Mouse (Mus musculus) spleen, postnatal 10 days (tissue): ENCODE measurements at regions not wholly inside any gene's neighbourhood (a gene's known extent, or its start where the extent isn't known, plus 50 kb on each side); places are given as distances from the start of the nearest gene placed in this dataset.

ENCODE experiments used
- DNase-seq, 2 experiments: peaks; one replicate each; pipeline ENCODE4 v3.0.0; 2021 to 2022; ENCODE audit warnings: low spot score in 2 of 2

DNA sequence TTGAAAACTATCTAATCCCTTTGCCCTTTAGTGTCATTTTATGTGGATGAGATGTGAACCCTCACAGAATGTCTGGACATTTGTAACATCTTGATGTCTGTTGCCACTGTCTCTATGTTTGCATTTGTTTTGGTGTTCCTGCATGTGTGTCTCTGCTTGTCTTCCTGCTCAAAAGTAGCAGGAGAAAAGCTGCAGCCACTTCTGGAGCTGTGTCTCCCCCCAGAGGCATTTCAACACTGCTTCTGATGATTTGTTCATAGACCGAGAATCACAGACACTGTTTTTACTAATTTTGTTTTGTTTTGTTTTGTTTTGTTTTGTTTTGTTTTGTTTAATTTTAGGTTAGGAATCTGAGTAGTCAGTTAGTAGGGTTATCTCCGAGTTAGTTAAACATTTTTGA lies 883.8 kb downstream of the Gbe1 start:
- DNase-seq = no peak

DNA sequence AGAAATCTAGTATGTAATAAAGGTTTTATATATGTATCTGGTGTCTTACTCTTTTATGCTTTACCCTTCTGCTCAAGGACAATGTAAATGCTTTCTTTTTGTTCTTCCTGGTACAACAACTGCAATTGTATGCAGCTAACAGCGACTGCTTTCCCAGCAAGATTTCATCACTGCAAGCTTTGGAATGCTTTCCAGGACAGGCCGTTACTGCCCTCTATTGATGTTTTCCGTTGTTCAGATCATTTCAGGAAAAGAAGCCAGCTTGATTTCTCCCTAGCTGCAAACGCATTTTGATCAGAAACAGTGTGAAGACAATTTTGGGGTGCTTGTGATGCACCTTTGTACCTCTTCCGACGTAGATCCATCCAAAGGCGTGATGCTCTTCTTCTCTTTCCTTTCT lies 895.1 kb downstream of the Gbe1 start:
- DNase-seq = no peak

DNA sequence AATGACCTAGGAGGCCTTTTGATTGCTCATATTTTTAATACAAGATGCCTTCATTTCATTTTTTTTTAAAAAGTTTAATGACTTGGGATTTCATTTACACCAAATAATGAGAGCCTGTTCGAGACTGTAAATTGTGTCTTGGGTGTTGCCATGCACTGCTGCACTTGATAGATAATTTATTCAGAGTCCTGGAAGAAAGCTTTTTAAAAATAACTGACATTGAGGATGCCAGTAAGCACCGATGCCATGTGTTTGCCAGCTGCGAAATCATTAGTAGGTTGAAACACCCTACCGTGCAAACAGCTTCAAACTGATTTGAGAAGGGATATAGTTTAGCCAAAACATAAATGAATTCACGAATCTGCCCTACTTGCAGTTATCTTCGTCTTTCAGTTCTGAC lies 910.7 kb downstream of the Gbe1 start:
- no peak for DNase-seq

DNA sequence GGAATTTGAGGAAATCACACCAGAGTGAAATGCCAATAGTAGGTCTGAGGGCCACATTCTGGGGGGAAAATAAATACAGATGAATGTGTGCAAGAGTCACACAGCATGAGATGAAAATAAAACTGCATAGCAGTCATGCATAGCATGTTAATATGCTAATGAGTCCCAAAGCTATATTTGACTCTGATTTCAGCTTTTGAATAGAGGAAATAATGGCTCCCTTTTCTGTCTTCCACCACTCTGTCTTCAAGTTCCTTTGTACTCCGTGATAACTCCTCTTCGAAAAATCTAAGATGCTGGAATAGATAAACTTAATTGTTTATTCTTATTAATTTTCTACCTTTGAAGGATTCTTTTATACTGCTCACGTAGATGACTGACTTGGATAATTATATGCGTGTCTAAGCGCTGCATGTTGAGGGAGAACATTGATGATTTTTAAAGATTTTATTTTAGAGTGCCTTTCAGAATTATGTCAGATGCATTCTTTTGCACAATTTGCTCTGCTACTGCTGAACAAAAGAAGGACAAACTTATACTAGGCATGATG lies 916.4 kb downstream of the Gbe1 start:
- DNase-seq = no peak

DNA sequence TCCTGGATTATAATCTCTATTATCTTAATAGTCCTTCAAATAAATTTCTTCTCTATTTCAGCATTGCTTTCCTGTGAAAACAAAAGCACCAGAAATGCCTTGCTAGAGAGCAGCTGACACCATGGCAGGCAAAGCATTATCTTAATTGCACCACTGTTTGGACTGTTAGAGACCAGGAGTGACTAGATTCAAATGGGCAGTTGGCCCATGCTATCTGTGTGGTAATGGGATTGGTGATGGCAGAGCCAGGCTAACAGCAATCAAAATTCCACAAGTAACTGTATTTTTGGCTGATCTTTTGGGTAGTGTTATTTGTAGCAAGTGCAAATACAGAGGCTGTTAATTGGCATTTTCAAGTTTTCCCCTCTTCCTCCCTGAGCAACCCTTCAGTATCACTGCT lies 929.3 kb downstream of the Gbe1 start:
- no peak for DNase-seq

DNA sequence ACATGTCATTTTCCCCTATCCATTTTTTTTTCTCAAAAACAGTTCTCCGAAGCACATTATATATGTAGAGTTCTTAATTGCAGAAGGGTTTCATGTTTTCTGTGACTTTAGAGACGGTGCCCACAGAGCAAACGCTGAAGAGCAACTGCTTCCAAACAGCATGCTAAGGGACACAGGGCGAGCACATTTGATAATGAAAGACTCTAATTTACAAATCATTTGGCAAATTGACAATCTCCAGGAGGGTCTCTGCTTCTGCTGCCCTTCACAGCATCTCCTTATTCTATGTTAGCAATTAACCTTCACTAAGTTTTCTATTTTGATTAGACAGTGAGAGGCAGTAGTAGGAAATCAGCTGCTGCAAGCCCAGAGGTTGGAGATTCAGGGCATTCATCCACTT lies 929.7 kb downstream of the Gbe1 start:
- no peak for DNase-seq

DNA sequence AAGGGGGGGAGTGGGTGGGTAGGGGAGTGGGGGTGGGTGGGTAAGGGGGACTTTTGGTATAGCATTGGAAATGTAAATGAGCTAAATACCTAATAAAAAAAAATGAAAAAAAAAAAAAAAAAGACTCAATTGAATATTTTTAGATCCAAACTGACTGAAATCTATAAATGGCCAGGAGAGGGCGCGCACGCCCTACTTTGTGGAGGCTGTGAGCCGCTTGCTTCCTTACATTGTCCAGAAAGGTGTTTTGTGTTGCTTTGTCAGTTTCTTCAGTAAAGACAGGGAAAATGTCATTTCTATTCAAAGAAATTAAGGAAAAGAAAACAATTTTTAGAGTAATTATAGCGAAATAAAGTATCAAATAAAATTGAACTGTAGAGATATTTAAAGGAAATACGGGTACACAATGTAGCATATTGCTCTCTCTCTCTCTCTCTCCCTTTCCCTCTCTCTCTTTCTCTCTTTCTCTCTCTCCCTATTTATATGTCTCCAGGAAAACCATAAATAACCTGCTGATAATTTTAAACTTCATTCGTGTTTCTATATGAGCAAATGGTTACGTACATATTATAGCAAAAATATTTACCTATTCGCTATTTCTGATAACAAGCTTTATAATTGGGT lies 933.9 kb downstream of the Gbe1 start:
- peak in 1 of 2 experiments; percentile 28 for DNase-seq

DNA sequence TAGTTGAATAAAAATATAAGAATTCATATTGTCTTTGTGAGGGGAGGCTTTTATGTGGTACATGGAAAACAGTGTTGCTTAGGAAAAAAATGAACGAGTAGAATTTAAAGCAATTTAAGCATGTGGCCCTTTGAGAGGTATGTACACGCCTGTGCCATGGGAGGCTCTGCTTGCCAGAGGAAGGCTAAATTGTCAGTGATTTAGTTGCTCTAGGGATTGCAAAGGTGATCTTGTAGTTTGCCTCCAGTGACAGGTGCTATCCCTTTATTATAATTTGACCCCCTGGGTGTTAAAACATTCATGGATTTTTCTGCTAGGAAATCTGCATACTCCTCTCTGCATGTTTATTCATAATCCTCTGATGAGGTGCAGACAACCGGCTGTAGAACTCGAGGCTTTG lies 942.0 kb downstream of the Gbe1 start:
- no peak for DNase-seq

DNA sequence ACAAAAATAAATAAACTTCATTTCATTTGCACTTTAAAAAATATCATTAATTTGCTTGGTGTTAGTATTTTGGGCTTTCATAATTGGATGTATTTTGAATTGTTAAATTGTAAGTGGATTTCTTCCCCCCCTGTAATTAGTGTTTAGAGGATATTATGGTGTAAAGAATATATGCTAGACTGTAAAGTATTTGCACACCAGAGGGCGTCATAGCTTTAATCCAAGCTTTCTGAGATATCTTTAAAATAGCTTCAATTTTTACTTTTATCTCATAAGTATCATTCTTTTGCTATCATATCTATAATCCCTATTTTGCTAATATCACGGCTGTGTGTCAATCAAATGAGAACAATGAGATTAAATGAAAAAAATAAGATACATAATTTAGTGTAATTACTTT lies 942.4 kb downstream of the Gbe1 start:
- DNase-seq = no peak

DNA sequence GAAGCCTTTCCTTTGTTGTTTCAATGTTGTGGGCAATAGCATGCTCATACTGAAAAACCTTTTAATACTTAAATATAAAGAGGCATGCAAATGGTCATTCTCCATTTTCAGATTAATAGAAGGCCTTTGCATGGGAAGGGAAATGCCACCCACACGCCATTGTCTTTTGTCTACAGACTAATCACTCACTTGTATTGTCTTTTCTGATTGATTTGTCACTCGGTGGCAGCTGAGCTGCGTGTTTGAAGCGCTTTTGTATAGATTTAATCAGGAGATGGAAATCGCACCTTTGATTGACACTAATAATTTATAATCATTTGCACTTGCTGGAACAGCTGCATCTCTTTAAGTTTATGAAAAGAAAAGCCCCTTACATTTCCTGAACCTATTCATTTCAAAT lies 953.4 kb downstream of the Gbe1 start:
- no peak for DNase-seq
